Mouse (Mus musculus) heart, adult 2 months (tissue): ENCODE results near the gene Ldlr. TPM values are rescaled to one million over a fixed set of nuclear protein-coding genes. Genes with fewer than 3 reads are reported as not detected.
"Not testable (repeated sequence)": the region's sequence is repeated elsewhere in the genome, so short reads cannot be mapped to it uniquely, and the experiment has no call there.

ENCODE experiments used
- DNase-seq, 2 experiments: peaks; one replicate each; pipeline ENCODE4 v3.0.0; 2021
- H3K27ac ChIP-seq: fragments of 200-600 bp; 2 replicates; pipeline ENCODE4 v1.8.1; 2022
- H3K27me3 ChIP-seq: fragments of 200-500 bp; 2 replicates; pipeline ENCODE4 v1.6.1; 2012; ENCODE audit warnings: mild to moderate bottlenecking, low read length, inconsistent platforms, mixed read lengths; ENCODE audit not compliant: control insufficient read depth, insufficient read depth
- H3K36me3 ChIP-seq: fragments of 200-500 bp; 2 replicates; pipeline ENCODE4 v1.6.1; 2012; ENCODE audit warnings: low read length, inconsistent platforms; ENCODE audit not compliant: control insufficient read depth, insufficient read depth
- H3K4me1 ChIP-seq: fragments of 200-500 bp; 2 replicates; pipeline ENCODE4 v1.6.1; 2011; ENCODE audit warnings: low read length; ENCODE audit not compliant: control insufficient read depth, insufficient read depth
- H3K4me3 ChIP-seq: fragments of 200-600 bp; 2 replicates; pipeline ENCODE4 v1.8.1; 2022
- H3K79me2 ChIP-seq: fragments of 200-500 bp; replicated peaks from 2 replicates; pipeline ENCODE4 v1.6.1; 2012; ENCODE audit warnings: mild to moderate bottlenecking, inconsistent platforms, low read length, moderate library complexity, mixed read lengths; ENCODE audit not compliant: control insufficient read depth, insufficient read depth
- H3K9ac ChIP-seq: fragments of 200-500 bp; 2 replicates; pipeline ENCODE4 v1.6.1; 2012; ENCODE audit warnings: low read depth, mild to moderate bottlenecking, control low read depth, inconsistent platforms, low read length, mixed read lengths
- CTCF ChIP-seq: fragments of 200-600 bp; IDR thresholded peaks from 2 replicates; pipeline ENCODE4 v1.8.1; 2022; ENCODE audit warnings: antibody characterized with exemption, mild to moderate bottlenecking, moderate library complexity
- EP300 ChIP-seq: fragments of 200-500 bp; IDR thresholded peaks from 2 replicates; pipeline ENCODE4 v1.6.1; 2011; ENCODE audit warnings: low read depth, low read length, control low read depth; ENCODE audit not compliant: insufficient read depth
- POLR2A ChIP-seq: fragments of 200-500 bp; IDR thresholded peaks from 2 replicates; pipeline ENCODE4 v1.6.1; 2011; ENCODE audit warnings: mild to moderate bottlenecking, low read depth, low read length, control low read depth; ENCODE audit not compliant: insufficient read depth
- WGBS: fragments of 180-500 bp; shearing (Covaris S2); methylation state at CpG from one replicate; pipeline ENCODE4 v1.1.7; 2018; 5-methylcytosine and 5-hydroxymethylcytosine counted together
- intact Hi-C: fragments of 180-260 bp; cut with DNase I; formaldehyde crosslinking; loops from one replicate; pipeline ENCODE4 v1.15.1; 2025
- polyA plus RNA-seq: library from polyadenylated mRNA; depleted of rRNA; stranded (reverse); fragments of >200 nt; gene quantifications from 2 replicates; pipeline ENCODE4 v1.2.3, GENCODE M21; 2012
- total RNA-seq, 2 experiments: library from RNA; stranded (reverse); gene quantifications; 2 replicates each; pipeline ENCODE4 v1.2.3; 2021

Ldlr gene
- total and polyA plus RNA-seq, 3 experiments, result 3.4 to 7.2 (median 4.2) TPM

GRCm38 (mm10) chr9:21699280-21699679 lies 24.0 kb upstream of the Ldlr start:
- H3K36me3 ChIP-seq, H3K4me3 ChIP-seq, H3K27me3 ChIP-seq, intact Hi-C loops, DNase-seq, H3K79me2 ChIP-seq, H3K9ac ChIP-seq, H3K27ac ChIP-seq, H3K4me1 ChIP-seq: not testable (repeated sequence)
- peak; percentile 36 for TF ChIP-seq CTCF
- 63% methylated on average over 6 of the region's 6 CpGs for WGBS

GRCm38 (mm10) chr9:21701091-21701490 lies 22.2 kb upstream of the Ldlr start:
- TF ChIP-seq CTCF (no peak), EP300 (no peak), POLR2A (no peak)

GRCm38 (mm10) chr9:21703494-21703893 lies 19.8 kb upstream of the Ldlr start:
- WGBS, result 72% methylated on average over 7 of the region's 7 CpGs
- intact Hi-C loops, result loop anchor here (5.0 kb wide), 1 partner anchor 44 kb away; no protein-coding TSS in a partner anchor
- Histone ChIP-seq H3K4me1 (peaks cover 1% of the 10 kb centered on the region; the same call in 1 of the 2 replicates), H3K27ac (no peak overlapping the region), H3K27me3 (no peaks in the 10 kb centered on the region), H3K36me3 (no peaks in the 10 kb centered on the region), H3K79me2 (no peaks in the 10 kb centered on the region), H3K9ac (no peak overlapping the region), H3K4me3 (no peak overlapping the region)
- TF ChIP-seq CTCF, result peak; percentile 37
- peak; percentile 73 for TF ChIP-seq EP300
- no peak for TF ChIP-seq POLR2A
- DNase-seq, result peak in 1 of 2 experiments; percentile 41

More at GRCm38 (mm10) chr9:21701091-21701490, 22.2 kb upstream of the Ldlr start:
- no peak for DNase-seq
- no peaks in the 10 kb centered on the region for H3K79me2 ChIP-seq
- H3K27ac ChIP-seq, result no peak overlapping the region
- H3K27me3 ChIP-seq, result no peaks in the 10 kb centered on the region
- 95% methylated on average over 14 of the region's 14 CpGs for WGBS
- H3K36me3 ChIP-seq, result no peaks in the 10 kb centered on the region
- intact Hi-C loops, result loop anchor here (5.0 kb wide), 1 partner anchor 46 kb away; no protein-coding TSS in a partner anchor
- no peak overlapping the region for H3K4me3 ChIP-seq
- H3K4me1 ChIP-seq, result peaks cover 1% of the 10 kb centered on the region; the same call in 1 of the 2 replicates
- H3K9ac ChIP-seq, result no peak overlapping the region

- no peak for DNase-seq
- no peaks in the 10 kb centered on the region for H3K27me3 ChIP-seq
- 87% methylated on average over 4 of the region's 4 CpGs for WGBS
- H3K79me2 ChIP-seq, result no peaks in the 10 kb centered on the region
- no peaks in the 10 kb centered on the region for H3K36me3 ChIP-seq
- peaks cover 1% of the 10 kb centered on the region; the same call in 1 of the 2 replicates for H3K4me1 ChIP-seq
- H3K9ac ChIP-seq, result no peak overlapping the region
- TF ChIP-seq CTCF (no peak), POLR2A (no peak), EP300 (no peak)
- H3K27ac ChIP-seq, result no peak overlapping the region
- intact Hi-C loops, result no loop called here
- H3K4me3 ChIP-seq, result no peak overlapping the region
Measured at GRCm38 (mm10) chr9:21706085-21706484, 17.2 kb upstream of the Ldlr start.

- no peak overlapping the region for H3K9ac ChIP-seq
- H3K4me1 ChIP-seq, result peaks cover 1% of the 10 kb centered on the region; the same call in 1 of the 2 replicates
- H3K36me3 ChIP-seq, result no peaks in the 10 kb centered on the region
- DNase-seq, result no peak
- intact Hi-C loops, result no loop called here
- no peak for TF ChIP-seq EP300
- no peak for TF ChIP-seq CTCF
- TF ChIP-seq POLR2A, result no peak
- no peaks in the 10 kb centered on the region for H3K79me2 ChIP-seq
- H3K4me3 ChIP-seq, result no peak overlapping the region
- no peaks in the 10 kb centered on the region for H3K27me3 ChIP-seq
- no peak overlapping the region for H3K27ac ChIP-seq
- WGBS, result 80% methylated on average over 8 of the region's 8 CpGs
Measured at GRCm38 (mm10) chr9:21706586-21707265, 16.6 kb upstream of the Ldlr start.

- WGBS, result 95% methylated on average over 3 of the region's 3 CpGs
Measured at GRCm38 (mm10) chr9:21709340-21709739, 13.9 kb upstream of the Ldlr start.

More at GRCm38 (mm10) chr9:21709340-21709739, 13.9 kb upstream of the Ldlr start:
- no peak for DNase-seq
- H3K27me3 ChIP-seq, result no peaks in the 10 kb centered on the region
- no peaks in the 10 kb centered on the region for H3K79me2 ChIP-seq
- TF ChIP-seq CTCF (no peak), EP300 (no peak), POLR2A (no peak)
- no peak overlapping the region for H3K9ac ChIP-seq
- intact Hi-C loops, result no loop called here
- no peaks in the 10 kb centered on the region for H3K36me3 ChIP-seq
- H3K4me1 ChIP-seq, result no peaks in the 10 kb centered on the region
- H3K4me3 ChIP-seq, result no peak overlapping the region
- no peak overlapping the region for H3K27ac ChIP-seq
